Mouse (Mus musculus) neural tube, embryonic 12.5 days (tissue): Measurements from ENCODE around the gene Gm10436. TPM values are rescaled to one million over a fixed set of nuclear protein-coding genes. Genes with fewer than 3 reads are reported as not detected.
"Not testable (repeated sequence)": the region's sequence is repeated elsewhere in the genome, so short reads cannot be mapped to it uniquely, and the experiment has no call there.

Source experiments
- ATAC-seq: fragments of 200-750 bp; cut with Nextera tagmentation; 2 replicates; pipeline ENCODE4 v1.8.0; 2017; ENCODE audit warnings: low read depth, mild to moderate bottlenecking, moderate TSS enrichment, moderate library complexity; ENCODE audit not compliant: low FRiP score
- H3K27ac ChIP-seq: fragments of 300-500 bp; sonication (generic); 2 replicates; pipeline ENCODE4 v1.5.1; 2016
- H3K27me3 ChIP-seq: fragments of 300-500 bp; sonication (generic); replicated peaks from 2 replicates; pipeline ENCODE4 v1.6.1; 2016; ENCODE audit warnings: mild to moderate bottlenecking
- H3K36me3 ChIP-seq: fragments of 300-500 bp; sonication (generic); 2 replicates; pipeline ENCODE4 v1.6.1; 2016; ENCODE audit warnings: mild to moderate bottlenecking
- H3K4me1 ChIP-seq: fragments of 300-500 bp; sonication (generic); 2 replicates; pipeline ENCODE4 v1.6.1; 2016
- H3K4me2 ChIP-seq: fragments of 300-500 bp; sonication (generic); replicated peaks from 2 replicates; pipeline ENCODE4 v1.6.1; 2016; ENCODE audit warnings: mild to moderate bottlenecking
- H3K4me3 ChIP-seq: fragments of 300-500 bp; sonication (generic); 2 replicates; pipeline ENCODE4 v1.5.1; 2016
- H3K9ac ChIP-seq: fragments of 300-500 bp; sonication (generic); 2 replicates; pipeline ENCODE4 v1.6.1; 2016; ENCODE audit warnings: mild to moderate bottlenecking
- H3K9me3 ChIP-seq: fragments of 300-500 bp; sonication (generic); 2 replicates; pipeline ENCODE4 v1.6.1; 2016; ENCODE audit warnings: mild to moderate bottlenecking
- WGBS: fragments of 180-500 bp; shearing (Covaris S2); methylation state at CpG from one replicate; pipeline ENCODE4 v1.1.7; 2016; 5-methylcytosine and 5-hydroxymethylcytosine counted together
- polyA plus RNA-seq: library from polyadenylated mRNA; unstranded; fragments of >200 nt; fragmentation: Nextera tagmentation; extraction: Ambion mirVana; gene quantifications from 2 replicates; pipeline ENCODE4 v1.2.1, GENCODE M21; 2016

Gm10436 gene
- not detected in 2 replicates for polyA plus RNA-seq

GRCm38 (mm10) chr12:88182008-88182407 is at the start of gene Gm10436:
Gene Gm10436, minus strand, starts transcription at chr12:88182108.
- not testable (repeated sequence) for H3K4me3 ChIP-seq, H3K9ac ChIP-seq, H3K4me2 ChIP-seq, H3K9me3 ChIP-seq, H3K27me3 ChIP-seq, H3K4me1 ChIP-seq, ATAC-seq, H3K27ac ChIP-seq, H3K36me3 ChIP-seq
- WGBS: 81% methylated on average over 1 of the region's 1 CpGs

- Histone ChIP-seq H3K4me1 (no peaks in the 10 kb centered on the region), H3K36me3 (no peaks in the 10 kb centered on the region), H3K9ac (no peak overlapping the region), H3K4me3 (no peak overlapping the region), H3K4me2 (no peak overlapping the region), H3K27ac (no peak overlapping the region), H3K9me3 (peaks cover 3% of the 10 kb centered on the region; the same call in 1 of the 2 replicates), H3K27me3 (no peaks in the 10 kb centered on the region)
- no peak for ATAC-seq
- 85% methylated on average over 3 of the region's 3 CpGs for WGBS
These were observed 37.5 kb upstream of the Gm10436 start for GRCm38 (mm10) chr12:88219445-88219844.

- H3K4me1 ChIP-seq, H3K9me3 ChIP-seq, H3K36me3 ChIP-seq, H3K4me3 ChIP-seq, H3K4me2 ChIP-seq, H3K9ac ChIP-seq, ATAC-seq, H3K27me3 ChIP-seq, H3K27ac ChIP-seq: not testable (repeated sequence)
These were observed 36.2 kb upstream of the Gm10436 start for GRCm38 (mm10) chr12:88218059-88218458.

GRCm38 (mm10) chr12:88214641-88215040 is 32.7 kb upstream of the Gm10436 start:
- Histone ChIP-seq H3K27me3 (no peaks in the 10 kb centered on the region), H3K4me2 (no peak overlapping the region), H3K27ac (no peak overlapping the region), H3K9ac (no peak overlapping the region), H3K4me3 (no peak overlapping the region), H3K9me3 (peaks cover 3% of the 10 kb centered on the region; the same call in 1 of the 2 replicates), H3K36me3 (no peaks in the 10 kb centered on the region), H3K4me1 (no peaks in the 10 kb centered on the region)
- WGBS: 89% methylated on average over 12 of the region's 12 CpGs
- no peak for ATAC-seq

GRCm38 (mm10) chr12:88211458-88211857 is 29.6 kb upstream of the Gm10436 start:
- H3K4me3 ChIP-seq, H3K27ac ChIP-seq, H3K4me2 ChIP-seq, H3K27me3 ChIP-seq, ATAC-seq, H3K36me3 ChIP-seq, H3K4me1 ChIP-seq, H3K9me3 ChIP-seq, H3K9ac ChIP-seq: not testable (repeated sequence)
- 88% methylated on average over 9 of the region's 9 CpGs for WGBS

- Histone ChIP-seq H3K4me3 (no peak overlapping the region), H3K4me2 (no peak overlapping the region), H3K9me3 (no peaks in the 10 kb centered on the region), H3K27me3 (no peaks in the 10 kb centered on the region), H3K36me3 (no peaks in the 10 kb centered on the region), H3K9ac (no peak overlapping the region), H3K27ac (no peak overlapping the region), H3K4me1 (no peaks in the 10 kb centered on the region)
- 94% methylated on average over 2 of the region's 2 CpGs for WGBS
- no peak for ATAC-seq
These were observed 20.9 kb upstream of the Gm10436 start for GRCm38 (mm10) chr12:88202856-88203255.

Other genes with a start within 250 kb of the Gm10436 start
- not detected in 2 replicates for gene Gm2042, start 228.0 kb downstream of the Gm10436 start, polyA plus RNA-seq
- not detected in 2 replicates for gene Gm2075, start 170.3 kb downstream of the Gm10436 start, polyA plus RNA-seq
- not detected in 2 replicates for gene Gm6803, start 163.3 kb downstream of the Gm10436 start, polyA plus RNA-seq
- gene Gm2056, start 155.1 kb downstream of the Gm10436 start, polyA plus RNA-seq: not detected in 2 replicates
- gene Gm16368, start 98.4 kb downstream of the Gm10436 start, polyA plus RNA-seq: not detected in 2 replicates
- not detected in 2 replicates for gene Gm8332, start 68.0 kb upstream of the Gm10436 start, polyA plus RNA-seq
- not detected in 2 replicates for gene Gm5662, start 92.4 kb upstream of the Gm10436 start, polyA plus RNA-seq
- gene Gm5039, start 141.9 kb upstream of the Gm10436 start, polyA plus RNA-seq: not detected in 2 replicates
- gene Adck1, start 178.4 kb upstream of the Gm10436 start, polyA plus RNA-seq: 21.8 and 23.6 TPM in 2 replicates